Mouse (Mus musculus): ENCODE data around the gene Cog5.
A peak's percentile ranks its signal among the peaks of the same experiment; 100 is the strongest.

The Cog5 gene

DNA sequence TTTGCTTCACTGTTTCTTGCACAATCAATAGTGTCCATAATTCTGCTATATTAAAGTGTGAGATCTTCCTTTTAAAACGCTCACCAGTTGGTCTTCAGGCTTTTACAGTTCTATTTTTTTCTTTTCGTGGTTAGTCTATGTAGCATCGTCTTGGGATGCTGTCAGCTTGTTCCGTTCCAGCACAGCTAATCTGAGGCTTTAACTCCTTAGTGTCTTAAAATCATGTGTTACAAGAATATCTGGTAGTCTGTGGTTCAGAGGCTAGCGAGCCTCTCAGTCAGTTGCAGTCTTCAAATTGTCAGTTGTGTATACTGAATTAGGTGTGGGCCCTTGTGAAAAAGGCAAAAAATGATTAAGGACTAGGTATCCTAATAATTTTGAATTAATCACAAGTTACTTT, 57.6 kb downstream of the Cog5 start:
- DNase-seq, result no peak

DNA sequence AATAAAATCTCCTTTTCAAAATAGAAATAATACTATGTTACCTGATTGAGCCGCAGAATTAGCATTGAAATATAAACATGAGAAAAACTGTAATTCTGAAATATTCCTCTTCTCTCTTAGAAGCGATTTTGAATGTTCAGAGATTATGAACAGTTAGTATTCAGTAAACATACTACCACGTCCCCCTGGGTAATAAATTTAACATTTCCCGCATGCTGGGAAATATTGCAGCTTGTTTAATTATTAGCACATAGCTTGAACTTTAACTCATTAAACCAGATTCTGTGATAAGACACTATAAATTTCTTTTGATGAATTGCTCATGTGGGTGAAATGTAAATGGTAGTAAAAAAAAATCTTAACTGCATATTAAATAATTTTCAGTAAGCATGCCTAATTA, 58.1 kb downstream of the Cog5 start:
- no peak for DNase-seq

DNA sequence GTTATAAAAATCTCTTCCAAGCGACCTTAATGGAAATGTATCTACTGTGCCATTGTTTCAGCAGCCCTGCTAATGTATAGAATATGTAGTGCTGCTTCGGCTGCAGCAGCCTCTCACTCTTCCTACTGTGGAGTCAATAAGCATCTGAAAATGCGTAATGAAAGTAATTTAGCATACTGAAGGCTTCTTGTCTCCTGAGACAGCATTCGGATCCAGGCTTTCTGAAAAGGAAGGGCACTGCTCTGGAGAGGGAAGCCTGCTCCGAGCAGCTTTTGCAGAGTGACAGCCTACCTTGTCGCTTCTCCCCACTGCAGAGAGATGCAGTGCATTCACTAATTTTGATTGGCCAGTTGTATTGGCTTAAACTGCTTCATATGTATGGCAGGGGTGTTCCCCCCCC, 58.9 kb downstream of the Cog5 start, which contains the start of gene Gpr22:
Gene Gpr22, minus strand, starts transcription at position 348 of the 400 bp plus-strand sequence.
- peak; percentile 40 for DNase-seq

DNA sequence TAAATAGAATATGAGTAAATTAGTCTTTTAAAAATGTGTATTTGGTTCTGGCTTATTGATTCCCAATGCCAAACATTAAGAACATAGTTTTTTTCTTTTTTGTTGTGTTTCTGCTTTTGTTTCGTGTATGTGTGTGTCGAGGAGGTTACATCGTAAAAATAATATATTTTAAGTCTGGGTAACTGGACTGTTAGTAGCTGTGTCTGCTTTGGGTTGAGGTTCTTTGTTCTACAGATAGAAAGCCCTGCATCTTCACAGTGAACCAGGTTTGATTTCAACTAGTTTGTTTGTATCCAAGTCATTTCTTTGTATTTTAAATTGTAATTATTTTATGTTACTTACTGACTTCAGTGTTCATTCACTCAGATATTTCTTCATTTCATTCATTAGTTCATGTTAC, 59.4 kb downstream of the Cog5 start:
- no peak for DNase-seq

DNA sequence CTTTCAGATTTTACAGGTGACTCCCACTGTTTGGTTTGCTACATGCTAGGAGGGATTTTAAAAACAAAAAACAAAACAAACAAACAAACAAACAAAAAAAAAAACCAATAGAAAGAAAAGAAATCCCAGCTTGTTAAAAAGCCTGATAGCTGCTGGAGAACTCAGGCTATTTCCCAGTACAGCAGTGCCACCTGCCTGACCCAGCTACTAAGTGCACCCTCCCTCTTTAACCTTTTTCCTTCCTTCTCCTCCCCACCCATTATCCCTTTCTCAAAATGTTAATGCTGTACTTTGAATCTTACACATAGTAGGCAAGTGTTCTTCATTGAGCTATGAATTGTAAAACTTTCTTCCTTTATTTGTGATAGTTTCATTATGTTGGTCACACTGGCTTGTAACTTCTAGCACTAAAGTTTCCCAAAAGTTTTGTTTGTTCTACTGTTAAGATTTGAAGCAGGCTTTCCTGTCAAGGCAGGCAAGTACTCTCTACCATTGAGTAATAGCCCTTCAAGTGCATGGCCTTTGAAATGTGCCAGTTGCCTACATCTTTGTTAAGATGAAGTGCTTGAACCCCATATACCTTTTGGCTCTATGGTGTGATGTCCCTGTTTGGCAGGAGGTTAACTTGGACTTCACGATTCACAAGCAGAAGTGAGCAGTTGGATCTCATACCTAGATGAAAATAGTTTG, 65.1 kb downstream of the Cog5 start:
- no peak for DNase-seq

DNA sequence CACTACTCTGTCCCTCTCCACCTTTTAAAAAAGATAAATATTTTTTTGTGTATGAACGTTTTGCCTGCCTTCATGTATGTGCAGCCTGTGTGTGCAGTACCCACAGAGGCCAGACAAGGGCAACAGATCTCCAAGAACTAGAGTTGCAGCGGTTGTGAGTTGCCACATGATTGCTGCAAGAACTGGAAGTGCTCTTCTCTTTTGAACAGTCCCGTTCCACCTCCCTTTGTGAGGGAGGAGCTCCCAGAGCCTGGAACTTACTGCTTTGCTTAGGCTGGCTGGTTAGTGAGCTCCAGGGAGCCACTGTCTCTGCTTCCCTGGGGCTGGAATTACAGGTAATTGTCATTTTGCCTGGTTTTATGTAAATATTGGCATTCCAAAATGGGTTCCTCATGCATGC, 69.9 kb downstream of the Cog5 start:
- DNase-seq, result no peak

DNA sequence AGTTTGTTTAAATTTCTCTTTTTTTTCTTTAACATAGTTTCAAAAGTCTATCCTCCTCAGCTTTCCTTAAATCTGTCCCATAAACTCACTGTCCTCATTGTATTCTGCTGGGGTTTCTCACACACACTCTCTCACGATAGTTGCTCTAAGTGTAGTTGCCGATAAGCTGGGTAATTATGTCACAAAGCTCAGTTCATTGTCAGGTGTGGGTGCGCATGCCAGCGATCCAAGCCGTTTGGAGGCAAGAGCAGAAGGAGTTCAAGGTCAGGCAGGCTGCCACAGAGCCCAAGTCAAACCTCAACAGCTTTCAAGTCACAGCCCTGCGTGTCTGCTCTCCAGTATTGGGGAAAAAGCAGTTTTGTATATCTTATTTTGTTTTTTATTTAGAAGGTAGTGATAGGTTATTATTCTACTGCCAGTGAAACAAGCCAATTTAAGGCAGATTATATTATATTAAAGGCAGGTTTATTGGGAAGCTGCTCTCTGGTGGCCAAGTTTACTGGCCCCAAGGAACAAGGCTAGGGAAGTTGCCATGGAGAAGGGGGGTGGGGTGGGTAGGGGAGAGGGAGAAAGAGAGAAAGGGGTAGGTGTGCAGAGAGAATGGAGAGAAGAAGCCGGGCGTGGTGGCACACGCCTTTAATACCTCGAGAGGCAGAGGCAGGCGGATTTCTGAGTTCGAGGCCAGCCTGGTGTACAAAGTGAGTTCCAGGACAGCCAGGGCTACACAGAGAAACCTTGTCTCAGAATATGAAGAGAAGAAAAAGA, 71.0 kb downstream of the Cog5 start:
- no peak for DNase-seq

DNA sequence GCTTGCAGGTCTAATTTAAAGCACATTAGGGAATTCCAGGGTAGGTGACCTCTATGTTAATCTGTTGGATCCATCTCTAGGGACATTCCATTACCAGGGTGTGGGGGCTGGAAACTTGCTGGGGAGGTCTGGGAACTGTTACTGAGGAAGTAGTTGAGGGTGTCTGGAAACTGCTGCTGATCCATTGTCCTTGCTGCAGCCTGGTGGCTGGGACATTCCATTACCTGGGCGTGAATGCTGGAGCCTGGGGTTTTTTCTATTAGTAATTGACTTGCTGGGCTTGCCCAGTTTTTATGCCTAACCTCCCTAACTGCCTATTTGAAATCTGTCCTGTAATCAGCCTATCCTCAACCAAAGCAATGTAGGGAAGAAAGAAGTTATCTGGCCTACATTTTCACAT, 72.0 kb downstream of the Cog5 start:
- DNase-seq, result no peak

DNA sequence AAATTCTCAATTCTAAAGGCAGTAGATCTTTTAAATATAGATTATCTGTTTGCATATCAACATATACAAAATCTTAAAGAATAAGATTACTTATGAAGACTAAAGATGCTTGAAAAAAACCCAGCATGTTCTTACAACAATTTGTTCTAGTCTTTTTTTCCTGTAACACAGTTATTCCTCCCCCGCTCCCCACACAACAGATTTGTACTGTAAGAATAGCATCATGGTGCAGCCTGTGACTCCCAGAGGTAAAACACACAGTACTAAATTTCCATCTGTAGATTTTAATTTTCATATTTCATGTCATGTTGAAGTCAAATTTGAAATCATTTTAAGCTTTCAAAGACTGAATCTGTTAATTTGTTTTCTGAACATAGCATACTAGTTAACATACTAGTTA, 75.5 kb downstream of the Cog5 start:
- DNase-seq, result no peak

DNA sequence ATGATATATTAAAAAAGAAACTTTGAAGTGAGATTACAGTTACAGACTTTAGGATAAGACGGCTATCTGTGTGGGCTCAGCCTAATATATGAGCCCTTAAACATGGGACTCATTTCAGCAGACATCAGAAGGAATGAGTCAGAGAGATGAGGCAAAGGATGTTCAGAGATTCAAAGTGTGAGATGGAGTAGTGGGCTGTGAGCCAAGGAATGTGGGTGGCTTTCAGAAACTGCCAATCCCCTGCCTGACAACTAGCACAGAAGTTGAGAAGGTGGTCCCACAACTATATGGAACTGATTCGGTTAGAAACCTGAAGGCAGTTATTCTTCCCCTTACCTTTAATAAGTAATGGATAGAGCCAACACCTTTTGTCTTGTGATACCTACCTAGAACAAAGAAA, 79.9 kb downstream of the Cog5 start:
- no peak for DNase-seq

DNA sequence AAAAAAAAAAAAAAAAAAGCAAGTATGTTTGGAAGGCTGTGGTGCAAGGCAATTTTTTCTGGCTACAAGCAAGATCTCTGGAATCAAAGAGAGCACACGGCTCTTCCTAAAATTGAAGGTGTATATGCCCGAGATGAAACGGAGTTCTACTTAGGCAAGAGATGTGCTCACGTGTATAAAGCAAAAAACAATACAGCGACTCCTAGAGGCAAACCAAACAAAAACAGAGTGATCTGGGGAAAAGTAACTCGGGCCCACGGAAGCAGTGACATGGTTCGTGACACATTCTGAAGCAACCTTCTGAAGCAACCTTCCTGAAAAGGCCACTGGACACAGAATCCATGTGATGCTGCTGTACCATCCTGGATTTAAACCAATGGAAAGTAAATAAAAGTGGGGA, 92.6 kb downstream of the Cog5 start:
- no peak for DNase-seq

DNA sequence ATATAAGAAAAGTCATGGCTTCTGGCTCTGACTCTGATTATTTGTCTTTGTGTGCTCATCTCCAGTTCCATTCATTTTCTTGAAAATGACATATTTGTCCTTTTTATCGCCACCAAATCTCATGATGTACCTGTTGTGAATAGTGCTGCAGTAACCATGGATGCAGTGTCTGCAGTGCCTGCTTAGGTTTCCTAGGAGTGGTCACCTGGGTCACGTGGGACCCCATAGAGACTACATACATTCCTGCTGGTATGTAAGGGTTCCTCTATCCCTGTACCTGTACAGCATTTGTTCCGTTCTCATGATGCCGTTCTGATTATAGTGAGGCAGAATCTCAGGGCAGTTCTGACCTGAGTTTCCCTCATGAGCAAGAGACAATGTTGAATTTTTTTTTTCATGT, 95.2 kb downstream of the Cog5 start:
- DNase-seq, result no peak

DNA sequence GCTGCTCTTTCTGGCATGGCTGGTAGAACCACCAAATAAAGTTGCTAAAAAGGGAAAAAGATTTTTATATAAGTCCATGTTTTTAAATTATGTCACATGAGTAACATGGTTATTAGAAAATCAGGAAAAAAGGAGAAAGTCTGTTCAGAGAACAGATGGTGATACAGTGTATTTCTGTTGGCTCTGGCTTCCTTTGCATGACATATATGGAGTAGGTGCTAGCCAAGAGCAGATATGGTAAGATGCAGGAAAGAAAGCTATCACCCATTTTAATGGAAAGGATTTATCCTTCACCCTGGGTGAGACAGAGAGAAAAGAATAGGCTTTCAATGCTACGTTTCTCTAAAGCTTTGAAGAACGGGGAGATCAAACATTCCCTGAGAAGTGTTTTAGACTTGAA, 99.8 kb downstream of the Cog5 start:
- no peak for DNase-seq

DNA sequence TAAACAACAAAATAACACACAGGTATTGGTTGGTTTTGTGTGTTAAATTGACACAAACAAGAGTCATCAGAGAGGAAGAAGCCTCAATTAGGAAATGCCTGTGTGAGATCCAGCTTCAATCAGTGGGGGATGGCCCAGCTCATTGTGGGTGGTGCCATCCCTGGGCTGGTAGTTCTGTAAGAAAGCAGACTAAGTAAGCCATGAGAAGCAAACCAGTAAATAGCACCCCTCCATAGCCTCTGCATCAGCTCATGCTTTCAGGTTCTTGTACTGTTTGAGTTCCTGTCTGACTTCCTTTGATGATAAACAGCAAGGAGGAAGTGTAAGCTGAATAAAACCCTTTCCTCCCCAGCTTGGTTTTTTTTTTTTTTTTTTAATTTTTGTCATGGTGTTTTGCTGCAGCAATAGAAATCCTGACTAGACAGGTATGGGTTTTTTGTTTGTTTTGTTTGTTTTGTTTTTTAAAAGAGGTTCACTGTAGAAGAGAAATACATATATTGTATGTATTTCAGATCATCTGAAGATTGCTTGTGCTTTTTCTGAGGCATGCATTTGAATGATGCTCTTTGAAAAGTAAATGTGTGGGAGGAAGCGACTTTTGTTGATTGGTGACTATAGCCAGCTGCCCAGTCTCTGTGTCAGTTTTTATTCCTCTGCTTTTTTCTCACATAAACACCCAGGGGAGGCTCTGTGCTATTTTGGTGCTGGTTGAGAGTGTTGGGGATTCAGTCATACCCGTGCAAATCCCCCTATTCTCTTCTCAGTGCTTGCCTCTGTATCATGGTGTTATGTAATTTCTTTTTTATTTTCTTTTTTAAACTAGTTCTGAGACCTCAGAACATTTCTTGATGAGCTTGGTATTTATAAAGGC, 101.5 kb downstream of the Cog5 start:
- no peak for DNase-seq

DNA sequence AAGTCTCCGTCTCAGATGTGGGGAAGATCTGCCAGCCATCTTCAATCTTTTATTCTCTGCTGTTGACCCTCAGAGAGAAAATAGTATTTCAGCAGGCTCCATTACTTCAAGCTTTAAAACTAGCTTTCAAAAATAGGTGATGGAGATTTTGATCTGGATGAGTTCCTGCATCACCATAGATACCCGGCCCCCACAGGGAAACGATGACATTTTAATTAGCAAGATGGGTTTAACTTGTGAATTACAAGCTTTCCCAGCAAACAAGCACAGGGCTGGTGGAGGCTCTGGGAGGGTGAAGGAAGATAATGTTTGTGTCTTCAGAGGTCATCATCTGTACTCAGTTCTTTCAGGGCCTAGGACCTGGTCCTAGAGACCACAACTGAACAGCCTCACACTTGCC, 118.9 kb downstream of the Cog5 start:
- DNase-seq, result no peak

DNA sequence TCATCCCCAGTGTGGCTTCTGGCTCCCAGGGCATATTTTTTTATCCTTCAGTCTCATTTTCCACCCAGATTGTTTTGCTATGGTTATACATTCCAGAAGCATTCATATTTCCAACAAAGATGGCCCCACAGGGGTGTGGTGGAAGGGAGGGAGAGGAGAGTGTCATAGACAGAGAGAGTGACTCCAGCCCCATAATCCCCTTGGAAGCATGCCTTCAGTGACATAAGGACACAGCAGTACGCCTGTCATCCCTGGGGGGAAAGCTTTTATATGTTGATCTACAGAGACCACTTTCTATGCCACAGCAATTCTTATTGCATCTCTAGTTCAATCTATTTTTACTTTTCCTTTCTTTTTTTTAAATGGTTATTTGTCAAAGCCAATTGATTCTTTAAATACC, 129.6 kb downstream of the Cog5 start:
- DNase-seq, result no peak

DNA sequence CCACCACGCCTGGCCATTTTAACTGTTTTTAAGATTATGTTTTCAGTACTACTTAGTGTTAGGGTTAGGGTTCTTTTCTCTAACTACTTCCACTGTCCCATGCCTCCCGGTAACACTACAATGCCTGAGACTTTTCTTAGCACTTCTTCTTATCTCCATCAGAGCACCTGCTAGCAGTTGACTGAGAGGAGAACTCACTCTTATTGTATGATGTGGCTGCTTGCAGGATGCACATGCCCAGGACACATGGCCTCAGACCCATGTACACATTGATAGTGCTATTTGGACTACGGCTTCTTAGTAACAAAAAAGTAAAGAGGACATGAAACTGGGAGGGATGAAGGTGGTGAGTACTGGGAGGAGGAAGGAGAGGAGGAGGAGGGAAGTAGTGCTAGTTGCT, 133.9 kb downstream of the Cog5 start:
- no peak for DNase-seq

DNA sequence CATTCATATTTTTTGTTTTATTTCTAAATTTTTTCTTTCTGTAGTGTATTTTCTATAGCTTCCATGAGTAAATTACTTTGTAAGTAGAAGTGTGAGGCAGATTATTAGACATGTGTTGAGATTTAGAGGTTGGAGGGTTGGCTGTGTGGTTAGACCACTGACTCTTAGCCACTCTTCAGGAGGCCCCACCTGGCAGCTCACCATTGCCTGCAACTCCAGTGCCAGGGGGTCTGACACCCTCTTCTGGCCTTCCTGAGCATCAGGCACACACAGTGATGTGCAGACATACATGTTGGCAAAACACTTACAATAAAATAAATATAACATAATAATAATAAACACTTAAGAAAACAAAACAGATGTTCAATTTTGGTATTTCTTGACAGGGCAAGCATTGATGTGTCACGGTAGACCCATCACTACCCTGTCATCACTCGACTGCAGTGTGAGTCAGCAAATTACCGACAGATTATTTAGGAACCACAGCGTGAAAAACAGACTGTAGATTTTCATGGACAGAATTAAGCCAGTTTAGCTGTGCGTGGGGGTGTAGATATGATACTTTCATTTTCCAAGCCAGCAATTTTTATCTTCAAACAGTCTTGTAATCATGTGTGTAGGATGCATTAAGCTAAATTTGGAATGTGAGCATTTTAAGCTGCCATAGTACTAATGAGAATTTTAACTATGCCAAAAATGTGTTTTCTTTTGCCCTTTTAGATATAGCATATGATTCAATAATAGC, 151.9 kb downstream of the Cog5 start:
- no peak for DNase-seq

DNA sequence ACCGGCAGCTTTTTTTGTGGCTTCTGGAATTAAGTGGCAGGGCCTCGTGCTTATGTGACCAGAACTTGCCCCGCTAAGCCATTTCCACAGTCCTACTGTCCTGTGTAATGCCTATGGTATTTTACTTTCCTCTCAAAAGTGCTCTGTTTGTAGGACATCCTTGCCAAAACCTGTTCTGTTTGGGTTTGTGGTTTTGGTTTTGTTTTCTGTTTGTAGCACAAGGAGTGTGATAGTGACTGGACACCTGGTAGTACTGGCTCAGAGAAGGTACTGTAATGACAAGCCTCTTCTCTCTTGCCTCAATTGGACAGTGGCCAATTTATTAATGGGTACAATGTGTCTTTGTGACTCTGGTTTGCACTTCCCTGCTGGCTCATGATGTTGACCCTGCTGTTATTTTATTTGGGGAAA, 163.4 kb downstream of the Cog5 start:
- no peak for DNase-seq

DNA sequence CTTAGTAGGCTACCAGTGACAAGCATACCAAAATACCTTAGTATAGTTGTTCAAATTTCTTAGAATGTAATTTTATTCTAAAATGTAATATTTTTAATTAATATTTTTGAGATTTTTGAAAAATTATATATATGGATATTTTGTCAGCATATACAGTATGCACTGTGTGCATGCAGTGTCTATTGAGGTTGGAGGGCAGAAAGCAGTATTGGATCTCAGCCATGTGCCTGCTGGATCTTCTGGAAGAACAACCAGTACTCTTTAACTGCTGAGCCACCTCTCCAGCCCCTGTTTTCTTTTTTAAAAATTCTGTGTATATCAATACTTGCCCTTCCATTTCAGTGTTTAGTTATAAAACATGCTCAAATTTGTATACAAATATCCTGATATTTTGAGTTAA, 164.4 kb downstream of the Cog5 start:
- no peak for DNase-seq

DNA sequence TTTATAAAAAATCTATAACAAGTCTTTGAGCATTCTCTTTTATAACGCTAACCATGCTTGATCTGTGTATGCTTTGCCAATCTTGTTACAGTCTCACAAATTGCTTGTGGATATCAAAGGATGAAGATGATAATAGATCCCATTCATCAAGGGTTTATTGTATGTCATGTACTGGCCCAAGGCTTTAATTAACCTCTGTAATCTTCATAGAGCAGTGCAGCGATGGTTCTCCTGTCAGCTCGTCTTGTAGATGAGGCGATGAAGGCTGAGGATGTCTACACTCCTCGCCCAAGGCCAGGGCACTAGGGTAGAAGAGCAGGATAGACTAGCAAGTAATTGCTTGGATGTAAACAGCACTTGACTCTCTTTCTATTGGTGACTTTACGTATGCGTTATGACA, 164.9 kb downstream of the Cog5 start:
- DNase-seq, result no peak

DNA sequence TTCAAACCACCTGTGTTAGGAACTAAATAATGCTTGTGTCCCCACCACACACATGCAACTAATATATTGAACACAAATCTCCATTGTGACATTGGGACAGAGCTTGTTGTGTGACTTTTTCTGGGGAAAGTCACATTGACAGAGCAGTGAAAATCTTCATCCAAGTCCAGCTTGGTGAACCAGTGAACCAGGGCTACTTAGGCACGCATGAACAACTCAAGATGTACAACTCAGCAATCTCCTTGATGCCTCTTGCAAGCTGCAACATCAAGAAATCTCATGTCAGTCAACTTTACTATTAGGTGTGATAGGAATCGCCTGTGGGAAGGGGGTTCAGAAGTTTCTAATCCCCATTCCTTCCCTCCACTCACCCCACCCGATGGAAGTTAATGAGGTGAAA, 169.0 kb downstream of the Cog5 start:
- no peak for DNase-seq

DNA sequence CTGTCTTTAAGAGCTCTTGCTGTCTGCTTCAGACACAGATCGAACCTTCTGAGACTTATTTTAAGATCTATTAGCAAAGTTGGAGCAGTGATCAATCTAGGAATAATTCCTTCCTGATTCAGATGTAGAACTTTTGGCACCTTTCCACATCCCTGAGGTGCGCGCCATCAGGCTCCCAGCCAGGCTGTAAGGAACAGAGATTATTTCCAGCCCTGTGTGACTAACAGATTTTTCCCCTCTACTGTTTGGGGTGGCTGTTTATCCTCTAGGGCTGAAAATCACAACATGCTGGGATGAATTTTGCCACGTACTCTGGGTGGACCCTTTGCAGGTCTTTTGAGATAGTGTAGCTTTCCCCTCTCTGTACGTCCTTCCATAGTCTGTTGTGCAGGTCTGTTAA, 170.2 kb downstream of the Cog5 start:
- DNase-seq, result no peak

Measured in right cerebral cortex, postnatal 4 days (tissue).